Mouse (Mus musculus): ENCODE measurements around the gene Rnf224. TPM values are rescaled to one million over a fixed set of nuclear protein-coding genes. Genes with fewer than 3 reads are reported as not detected.
A peak's percentile ranks its signal among the peaks of the same experiment; 100 is the strongest.
"Not testable (repeated sequence)": the region's sequence is repeated elsewhere in the genome, so short reads cannot be mapped to it uniquely, and the experiment has no call there.

Gene Rnf224
- total RNA-seq, 2 experiments from 2014 or later = not detected

GRCm38 (mm10) chr2:25264286-25264660 is 27.7 kb upstream of the Rnf224 start:
- Histone ChIP-seq H3K27ac (peak overlapping the region; percentile 85), H3K4me3 (peak overlapping the region; percentile 91)
- DNase-seq = no peak
- TF ChIP-seq CTCF (IDR thresholded peaks at IDR 0.05) = no peak
- intact Hi-C loops (cut with DNase I) = no loop called here

GRCm38 (mm10) chr2:25263623-25264285 is 27.2 kb upstream of the Rnf224 start:
- TF ChIP-seq CTCF (IDR thresholded peaks at IDR 0.05) = no peak
- DNase-seq = no peak
- intact Hi-C loops (cut with DNase I) = no loop called here
- Histone ChIP-seq H3K4me3 (peak overlapping the region; percentile 91), H3K27ac (peak overlapping the region; percentile 85)

DNA sequence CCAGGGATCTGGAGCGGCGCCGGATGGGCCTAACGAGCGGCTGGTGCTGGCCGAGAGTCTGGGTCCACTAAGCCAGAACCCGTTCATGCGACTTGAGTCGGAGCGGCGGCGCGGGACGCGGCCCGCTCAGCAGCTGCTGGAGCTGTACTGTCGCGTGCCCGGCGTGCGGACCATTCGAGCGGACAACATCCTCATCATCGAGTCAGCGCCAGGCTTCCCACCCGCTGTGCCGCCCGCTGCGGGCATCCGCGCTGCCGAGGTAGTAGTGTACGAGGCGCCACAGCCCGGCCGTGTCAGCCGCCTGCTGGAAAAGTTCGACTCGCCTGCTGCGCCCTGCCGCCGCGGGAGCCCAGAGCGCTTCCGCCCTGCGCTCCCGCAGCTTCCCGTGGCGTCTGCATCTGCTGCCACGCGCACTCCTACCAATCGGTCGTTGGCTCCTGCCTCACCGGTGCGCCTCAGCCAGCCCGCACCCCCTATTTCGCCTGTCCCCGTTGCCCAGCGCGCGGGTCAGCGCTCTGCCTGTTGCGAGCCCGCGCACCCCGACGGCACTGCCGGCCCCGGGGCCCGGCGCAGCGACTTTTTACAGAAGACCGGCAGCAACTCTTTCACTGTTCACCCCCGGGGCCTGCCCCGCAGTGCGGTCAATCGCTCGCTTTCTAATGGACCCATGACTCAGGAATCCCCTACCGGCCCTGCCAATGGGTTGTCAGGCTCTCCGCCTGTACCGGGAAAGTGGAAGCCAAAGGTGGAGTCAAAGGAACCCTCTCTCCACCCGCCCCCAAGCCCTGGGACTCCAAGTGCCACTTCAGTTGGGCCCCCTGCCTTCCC is 26.4 kb upstream of the Rnf224 start:
- no peak for TF ChIP-seq CTCF (IDR thresholded peaks at IDR 0.05)
- intact Hi-C loops (cut with DNase I) = no loop called here
- peak; percentile 55 for DNase-seq
- Histone ChIP-seq H3K4me3 (peak overlapping the region; percentile 91), H3K27ac (peak overlapping the region; percentile 85)

- TF ChIP-seq CTCF (IDR thresholded peaks at IDR 0.05) = no peak
- DNase-seq = peak; percentile 97
- Histone ChIP-seq H3K4me3 (peak within 1 kb of the TSS; percentile 91), H3K27ac (peak within 1 kb of the TSS; percentile 85)
- intact Hi-C loops (cut with DNase I) = no loop called here
Observed at GRCm38 (mm10) chr2:25262291-25262767, 25.7 kb upstream of the Rnf224 start, which contains the start of gene Tprn. Gene Tprn (plus strand): TSS chr2:25262618.

GRCm38 (mm10) chr2:25261870-25262269 is 25.3 kb upstream of the Rnf224 start:
- peak overlapping the region; percentile 85 for H3K27ac ChIP-seq
- no peak for TF ChIP-seq CTCF (IDR thresholded peaks at IDR 0.05)
- DNase-seq = no peak
- intact Hi-C loops (cut with DNase I) = no loop called here
- peak overlapping the region; percentile 91 for H3K4me3 ChIP-seq

DNA sequence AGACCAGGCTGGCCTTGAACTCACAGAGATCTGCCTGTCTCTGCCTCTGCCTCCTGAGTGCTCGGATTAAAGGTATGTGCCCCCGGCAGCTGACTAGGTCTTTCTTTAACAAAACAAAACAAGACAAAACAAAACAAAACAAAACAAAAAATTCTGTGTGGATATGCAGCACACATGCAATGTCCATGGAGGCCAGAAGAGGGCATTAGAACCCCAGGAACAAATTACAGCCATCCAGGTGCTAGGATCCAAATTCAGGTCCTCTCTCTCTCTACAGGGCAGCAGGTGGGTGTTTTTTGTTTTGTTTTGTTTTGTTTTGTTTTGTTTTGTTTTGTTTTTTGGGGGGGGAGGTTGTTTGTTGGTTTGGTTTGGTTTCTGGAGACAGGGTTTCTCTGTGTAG is 22.3 kb upstream of the Rnf224 start:
- peak; percentile 65 for TF ChIP-seq CTCF (IDR thresholded peaks at IDR 0.05)
- DNase-seq = no peak
- H3K27ac ChIP-seq = no peak overlapping the region
- intact Hi-C loops (cut with DNase I) = loop anchor here (5.0 to 10.0 kb wide), 2 partner anchors 73 to 134 kb away; partner anchors contain the start of gene Man1b1
- H3K4me3 ChIP-seq = no peak overlapping the region

DNA sequence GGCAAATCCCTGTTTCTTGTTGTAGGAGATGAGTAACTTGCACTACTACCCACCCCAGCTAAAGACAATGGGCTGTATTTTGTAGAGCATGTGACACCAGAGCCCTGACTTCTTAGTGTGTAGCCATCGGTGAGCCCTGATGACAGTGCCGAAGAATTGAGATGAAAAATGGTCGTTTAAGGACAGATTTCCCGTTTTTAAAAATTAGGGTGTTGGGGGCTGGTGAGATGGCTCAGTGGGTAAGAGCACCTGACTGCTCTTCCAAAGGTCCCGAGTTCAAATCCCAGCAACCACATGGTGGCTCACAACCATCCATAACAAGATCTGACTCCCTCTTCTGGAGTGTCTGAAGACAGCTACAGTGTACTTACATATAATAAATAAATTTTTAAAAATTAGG is 20.7 kb upstream of the Rnf224 start:
- intact Hi-C loops (cut with DNase I) = loop anchor here (5.0 to 10.0 kb wide), 2 partner anchors 75 to 132 kb away; partner anchors contain the start of gene Man1b1
- H3K4me3 ChIP-seq, DNase-seq: not testable (repeated sequence)

GRCm38 (mm10) chr2:25256443-25257109 is 20.0 kb upstream of the Rnf224 start:
- intact Hi-C loops (cut with DNase I) = loop anchor here (5.0 to 10.0 kb wide), 2 partner anchors 76 to 132 kb away; partner anchors contain the start of gene Man1b1
- TF ChIP-seq CTCF (IDR thresholded peaks at IDR 0.05) = peak; percentile 36

More for the DNA sequence above, 20.7 kb upstream of the Rnf224 start:
- not testable (repeated sequence) for H3K27ac ChIP-seq

DNA sequence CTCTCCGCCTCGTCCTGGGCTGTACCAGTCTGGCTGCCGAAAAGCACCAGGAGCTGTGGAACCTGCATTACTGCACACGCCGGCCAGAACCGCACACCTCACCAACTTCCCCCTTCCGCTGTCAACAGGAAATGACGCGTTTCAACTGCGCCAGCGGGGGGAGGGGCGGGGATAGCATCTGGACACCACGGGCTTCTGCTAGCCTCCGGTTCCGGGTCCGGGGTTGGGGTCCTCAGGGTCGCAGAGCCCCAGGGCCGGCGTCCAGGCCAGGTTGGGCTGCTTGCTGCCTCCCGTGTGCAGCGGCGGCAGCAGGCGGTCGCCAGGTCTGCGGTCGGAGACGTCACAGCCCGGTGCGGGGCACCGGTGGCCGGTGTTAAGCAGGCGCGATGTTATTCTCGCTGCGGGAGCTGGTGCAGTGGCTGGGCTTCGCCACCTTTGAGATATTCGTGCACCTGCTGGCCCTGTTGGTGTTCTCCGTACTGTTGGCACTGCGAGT is 18.7 kb upstream of the Rnf224 start, which contains the start of gene Tmem203:
Gene Tmem203, plus strand, starts transcription at position 156 of the 496 bp plus-strand sequence.
- DNase-seq = peak; percentile 89
- Histone ChIP-seq H3K4me3 (peak within 1 kb of the TSS; percentile 86), H3K27ac (peak within 1 kb of the TSS; percentile 97)
- intact Hi-C loops (cut with DNase I) = loop anchor here (1.0 to 10.0 kb wide), 4 partner anchors 27 to 131 kb away; partner anchors contain the start of gene Man1b1
- no peak for TF ChIP-seq CTCF (IDR thresholded peaks at IDR 0.05)

More at GRCm38 (mm10) chr2:25256443-25257109, 20.0 kb upstream of the Rnf224 start:
- DNase-seq = not testable (repeated sequence)
- peak overlapping the region; percentile 86 for H3K4me3 ChIP-seq
- peak overlapping the region; percentile 97 for H3K27ac ChIP-seq

DNA sequence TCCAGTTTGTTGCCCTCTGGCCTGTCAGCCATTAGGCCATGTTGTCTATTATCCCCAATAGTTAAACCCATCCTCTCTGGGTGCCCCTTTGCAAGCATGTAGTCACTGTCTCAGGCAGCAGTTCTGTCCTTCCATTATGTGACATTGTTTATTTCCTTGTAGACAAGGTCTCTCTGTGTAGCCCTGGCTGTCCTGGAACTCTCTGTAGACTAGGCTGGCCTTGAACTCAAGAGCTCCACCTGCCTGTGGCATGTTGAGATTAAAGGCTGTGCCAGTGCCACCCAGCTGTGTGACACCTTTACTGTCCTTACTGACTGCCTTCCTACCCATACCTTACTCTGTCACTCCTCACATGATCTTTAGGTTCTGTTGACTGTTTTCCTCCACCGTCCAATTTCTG is 15.7 kb upstream of the Rnf224 start:
- intact Hi-C loops (cut with DNase I) = loop anchor here (10.0 kb wide), 1 partner anchor 128 kb away; no protein-coding TSS in a partner anchor
- no peak for DNase-seq
- Histone ChIP-seq H3K27ac (no peak overlapping the region), H3K4me3 (no peak overlapping the region)
- peak; percentile 38 for TF ChIP-seq CTCF (IDR thresholded peaks at IDR 0.05)

DNA sequence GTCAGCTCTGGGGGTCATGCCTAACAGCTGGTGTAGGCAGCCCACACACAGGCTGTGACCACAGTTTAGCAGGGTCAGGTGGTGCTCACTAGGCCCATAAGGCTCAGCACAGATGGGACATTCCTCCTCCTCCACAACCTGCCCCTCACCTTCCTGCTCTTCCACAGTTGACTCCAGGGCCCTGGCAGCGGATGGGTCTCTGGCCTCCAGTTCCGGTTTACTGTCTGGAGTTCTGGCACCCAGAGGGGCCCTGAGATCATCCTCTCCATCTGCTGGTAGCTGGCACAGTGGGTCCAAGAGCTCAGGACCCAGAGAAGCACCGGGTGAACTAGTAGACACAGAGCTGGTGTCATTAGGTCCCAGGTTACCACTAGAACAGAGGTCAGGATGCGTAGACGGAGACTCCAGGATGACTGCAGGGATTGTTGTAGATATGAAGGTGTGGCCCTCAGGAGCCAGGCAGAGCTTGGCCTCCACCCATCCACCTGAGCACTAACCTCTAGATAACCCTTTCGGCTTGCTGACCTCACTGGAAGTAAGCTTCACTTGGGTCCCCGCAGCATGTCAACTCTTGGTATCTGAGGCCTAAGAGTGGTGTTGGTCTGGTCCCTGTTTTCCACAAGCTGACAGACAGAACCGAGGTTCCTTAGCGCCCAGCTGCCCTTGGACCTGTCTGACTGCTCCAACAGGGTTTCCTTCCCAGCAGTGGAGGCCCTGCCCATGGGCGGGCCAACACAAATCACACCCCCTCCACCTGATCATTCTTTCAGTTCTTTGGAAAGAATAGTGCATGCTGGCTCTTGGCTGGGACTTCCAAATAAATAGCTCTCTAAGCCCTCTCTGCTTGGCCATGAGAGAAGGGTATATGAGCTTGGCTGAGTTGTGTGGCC is 9.8 kb upstream of the Rnf224 start, which contains the start of gene AL732309.1:
Gene AL732309.1, minus strand, starts transcription at position 681 of the 890 bp plus-strand sequence.
- Histone ChIP-seq H3K4me3 (no peak within 1 kb of the TSS), H3K27ac (no peak within 1 kb of the TSS)
- TF ChIP-seq CTCF (IDR thresholded peaks at IDR 0.05) = no peak
- intact Hi-C loops (cut with DNase I) = no loop called here
- no peak for DNase-seq

Measured in gastrocnemius, adult 2 months (tissue).